Comparison of ENCODE assay signal across 28 mouse cellular contexts in the genomic region with DNA sequence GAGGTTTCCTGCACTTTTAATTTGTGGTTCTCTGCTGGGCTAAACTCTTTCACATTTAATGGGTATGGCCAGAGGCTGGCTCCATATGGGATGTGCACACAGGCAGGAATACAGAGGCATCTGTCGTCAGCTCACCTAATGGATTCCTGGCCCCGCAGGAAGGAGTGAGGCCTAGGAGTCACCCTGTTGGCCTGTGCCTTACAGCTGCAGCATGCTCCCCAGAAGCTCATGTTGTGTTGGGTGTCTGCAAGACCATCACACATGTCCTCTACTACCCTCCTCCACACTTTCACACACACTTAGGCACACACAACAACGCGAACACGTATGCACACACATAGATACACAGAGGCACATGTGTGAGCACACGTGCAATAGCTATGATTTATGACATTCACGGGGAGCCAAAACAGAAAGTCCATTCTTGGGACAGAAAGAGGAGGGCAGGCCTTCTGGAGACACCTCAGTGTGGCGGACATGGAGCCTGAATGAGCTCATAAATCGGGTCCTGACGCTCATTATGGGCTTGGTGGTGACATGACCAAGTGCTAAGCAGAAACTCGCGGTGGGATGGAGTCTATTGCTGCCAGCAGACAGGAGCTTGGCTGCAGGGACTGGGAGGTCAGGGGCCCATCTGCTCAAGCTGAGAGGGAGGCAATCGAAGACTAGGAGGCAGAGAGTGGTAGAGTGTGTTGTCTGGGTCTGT. TPM values are rescaled to one million over a fixed set of nuclear protein-coding genes. Genes with fewer than 3 reads are reported as not detected.
DNase-seq lines count a peak whose midpoint lies in the region; ATAC-seq lines count a peak whose summit lies in the region.
"Had no signal": no experiment of that assay in that cellular context is flagged by ENCODE, and none has a peak within 500 bp of the region (broad histone marks: within the 10 kb centered on the region; RNA-seq: fewer than 3 reads in every experiment).

No protein-coding gene starts in this region.

- no peak overlapping the region for H3K4me3 ChIP-seq in hindbrain, embryonic 10.5 days
- no peak overlapping the region for H3K4me3 ChIP-seq in hindbrain, embryonic 14.5 days (replicated peaks; ENCODE audit: low read length)
- no peak overlapping the region for H3K4me3 ChIP-seq in embryonic facial prominence, embryonic 11.5 days (ENCODE audit: low read depth, low read length)
- H3K4me3 ChIP-seq in limb, embryonic 13.5 days = no peak overlapping the region
- H3K4me3 ChIP-seq: forebrain, embryonic 12.5 days; heart, embryonic 13.5 days; hindbrain, embryonic 13.5 days; liver, embryonic 15.5 days; lung, embryonic 15.5 days had no signal

- DNase-seq in hindbrain, embryonic 10.5 days (ENCODE audit: low spot score) = no peak
- no peak for DNase-seq in hindbrain, embryonic 14.5 days (ENCODE audit: low spot score)
- DNase-seq in embryo, embryonic 10.5 days (ENCODE audit: low spot score) = peak; percentile 60
- DNase-seq in embryonic facial prominence, embryonic 11.5 days (ENCODE audit: low spot score) = no peak
- no peak for DNase-seq in retina, embryonic 14.5 days (ENCODE audit: low spot score)
- no peak for DNase-seq in cerebellum, postnatal 36 days
- DNase-seq: adrenal gland, postnatal 10 days; cerebellum, adult 9-10 months; kidney, adult 2 months; kidney, postnatal 10 days; lung, postnatal 36 days; right cerebral cortex, postnatal 14 days; thymus, postnatal 14 days had no signal

- H3K9me3 ChIP-seq in hindbrain, embryonic 10.5 days = no peaks in the 10 kb centered on the region
- no peaks in the 10 kb centered on the region for H3K9me3 ChIP-seq in hindbrain, embryonic 14.5 days (ENCODE audit: control insufficient read depth, low read length)
- no peaks in the 10 kb centered on the region for H3K9me3 ChIP-seq in embryonic facial prominence, embryonic 11.5 days (replicated peaks; ENCODE audit: control insufficient read depth, low read length)
- H3K9me3 ChIP-seq in limb, embryonic 13.5 days = no peaks in the 10 kb centered on the region
- H3K9me3 ChIP-seq: forebrain, embryonic 12.5 days; heart, embryonic 13.5 days; hindbrain, embryonic 13.5 days; liver, embryonic 15.5 days; lung, embryonic 15.5 days had no signal

- ATAC-seq in hindbrain, embryonic 14.5 days (ENCODE audit: low FRiP score) = no peak
- no peak for ATAC-seq in embryonic facial prominence, embryonic 11.5 days (replicated peaks; ENCODE audit: insufficient number of reproducible peaks, low FRiP score, low TSS enrichment, low read depth)
- ATAC-seq in limb, embryonic 13.5 days (ENCODE audit: low FRiP score, low read depth) = peak; percentile 38; the same call in 1 of the 2 replicates
- no peak for ATAC-seq in megakaryocyte, adult 5-6 weeks (ENCODE audit: poor library complexity, severe bottlenecking)
- ATAC-seq: activated CD4-positive, CD25-positive, alpha-beta regulatory T cell, adult 4 months had no signal

- WGBS in hindbrain, embryonic 10.5 days = 79% methylated on average over 13 of the region's 13 CpGs
- 69% methylated on average over 13 of the region's 13 CpGs for WGBS in hindbrain, embryonic 14.5 days
- WGBS in embryonic facial prominence, embryonic 11.5 days = 74% methylated on average over 13 of the region's 13 CpGs
- WGBS in limb, embryonic 13.5 days = 25% methylated on average over 13 of the region's 13 CpGs

- no peak overlapping the region for H3K9ac ChIP-seq in hindbrain, embryonic 14.5 days
- no peak overlapping the region for H3K9ac ChIP-seq in embryonic facial prominence, embryonic 11.5 days (replicated peaks; ENCODE audit: low read length)
- 0 out of 2 replicates have a peak overlapping the region, but pooled peaks have one; percentile 4 for H3K9ac ChIP-seq in limb, embryonic 13.5 days
- H3K9ac ChIP-seq: forebrain, embryonic 12.5 days; heart, embryonic 13.5 days; hindbrain, embryonic 13.5 days; liver, embryonic 15.5 days; lung, embryonic 15.5 days had no signal

- H3K4me2 ChIP-seq in hindbrain, embryonic 14.5 days (replicated peaks) = no peak overlapping the region
- H3K4me2 ChIP-seq in embryonic facial prominence, embryonic 11.5 days (ENCODE audit: low read depth, low read length) = no peak overlapping the region
- H3K4me2 ChIP-seq in limb, embryonic 13.5 days (replicated peaks) = no peak overlapping the region
- H3K4me2 ChIP-seq: forebrain, embryonic 12.5 days; heart, embryonic 13.5 days; hindbrain, embryonic 13.5 days; liver, embryonic 15.5 days; lung, embryonic 15.5 days had no signal

- peaks cover 59% of the 10 kb centered on the region for H3K27me3 ChIP-seq in hindbrain, embryonic 10.5 days (ENCODE audit: insufficient read depth, poor library complexity, severe bottlenecking)
- no peaks in the 10 kb centered on the region for H3K27me3 ChIP-seq in hindbrain, embryonic 14.5 days (ENCODE audit: control insufficient read depth, insufficient read depth, low read length)
- H3K27me3 ChIP-seq in embryonic facial prominence, embryonic 11.5 days (ENCODE audit: control insufficient read depth, insufficient read depth, low read length) = no peaks in the 10 kb centered on the region
- no peaks in the 10 kb centered on the region for H3K27me3 ChIP-seq in limb, embryonic 13.5 days
- H3K27me3 ChIP-seq: forebrain, embryonic 12.5 days; liver, embryonic 15.5 days; lung, embryonic 15.5 days had no signal

- no peaks in the 10 kb centered on the region for H3K36me3 ChIP-seq in hindbrain, embryonic 10.5 days
- H3K36me3 ChIP-seq in hindbrain, embryonic 14.5 days (replicated peaks; ENCODE audit: control insufficient read depth, insufficient read depth) = no peaks in the 10 kb centered on the region
- no peaks in the 10 kb centered on the region for H3K36me3 ChIP-seq in embryonic facial prominence, embryonic 11.5 days (replicated peaks; ENCODE audit: control insufficient read depth, insufficient read depth, low read depth, low read length)
- H3K36me3 ChIP-seq in limb, embryonic 13.5 days = peaks cover 9% of the 10 kb centered on the region; the same call in 1 of the 2 replicates
- H3K36me3 ChIP-seq: heart, embryonic 13.5 days; hindbrain, embryonic 13.5 days; liver, embryonic 15.5 days; lung, embryonic 15.5 days had no signal

- peak overlapping the region; percentile 3; the same call in 1 of the 2 replicates for H3K27ac ChIP-seq in hindbrain, embryonic 10.5 days
- no peak overlapping the region for H3K27ac ChIP-seq in hindbrain, embryonic 14.5 days
- 0 out of 2 replicates have a peak overlapping the region, but pooled peaks have one; percentile 6 for H3K27ac ChIP-seq in embryonic facial prominence, embryonic 11.5 days (replicated peaks; ENCODE audit: low read depth, low read length)
- H3K27ac ChIP-seq in limb, embryonic 13.5 days = peak overlapping the region; percentile 22; the same call in 1 of the 2 replicates
- H3K27ac ChIP-seq: forebrain, embryonic 12.5 days; heart, embryonic 13.5 days; hindbrain, embryonic 13.5 days; liver, embryonic 15.5 days; lung, embryonic 15.5 days had no signal

- H3K4me1 ChIP-seq in hindbrain, embryonic 10.5 days (replicated peaks) = peaks cover 35% of the 10 kb centered on the region
- no peaks in the 10 kb centered on the region for H3K4me1 ChIP-seq in hindbrain, embryonic 14.5 days (replicated peaks; ENCODE audit: control insufficient read depth, insufficient read depth, low read length)
- no peaks in the 10 kb centered on the region; the same call in none of the 2 replicates for H3K4me1 ChIP-seq in embryonic facial prominence, embryonic 11.5 days (ENCODE audit: control insufficient read depth, insufficient read depth, low read length)
- H3K4me1 ChIP-seq in limb, embryonic 13.5 days = peaks cover 37% of the 10 kb centered on the region
- H3K4me1 ChIP-seq: lung, embryonic 15.5 days had no signal

RNA-seq across cellular contexts. Expression of gene B230104I21Rik, which starts 35.8 kb away (rescaled TPM):
- not detected in 2 replicates for polyA plus RNA-seq in hindbrain, embryonic 10.5 days (2016; fragmentation: Nextera tagmentation; extraction: Ambion mirVana)
- polyA plus RNA-seq in hindbrain, embryonic 14.5 days (2014; fragmentation: Nextera tagmentation; extraction: Ambion mirVana) = not detected in 2 replicates
- not detected in 2 replicates for polyA plus RNA-seq in embryonic facial prominence, embryonic 11.5 days (2014; fragmentation: Nextera tagmentation; extraction: Ambion mirVana)
- not detected in 2 replicates for polyA plus RNA-seq in limb, embryonic 13.5 days (2015; fragmentation: Nextera tagmentation; extraction: Ambion mirVana)
- total RNA-seq in megakaryocyte, adult 5-6 weeks (2015) = not detected in 2 replicates
- total RNA-seq in megakaryocyte, adult 5-6 weeks (2017) = not detected in 2 replicates
- total RNA-seq: adrenal gland, postnatal 10 days; gastrocnemius, adult 8-10 months; granulocyte monocyte progenitor cell, adult 5-6 weeks; heart, postnatal 14 days; megakaryocyte-erythroid progenitor cell, adult 5-6 weeks; midbrain, postnatal 0 days had no signal
- polyA plus RNA-seq: activated CD4-positive, CD25-positive, alpha-beta regulatory T cell, adult 4 months; C2C12; heart, embryonic 13.5 days; hindbrain, embryonic 13.5 days; kidney, adult 2 months; limb, embryonic 14.5 days; liver, embryonic 15.5 days; lung, embryonic 15.5 days had no signal
